Mouse (Mus musculus): Measurements from ENCODE around the gene Gm10118. TPM values are rescaled to one million over a fixed set of nuclear protein-coding genes. Genes with fewer than 3 reads are reported as not detected.

The Gm10118 gene
- polyA plus RNA-seq (2017; shearing (Covaris generic)) = under 1 TPM in 1 of 2 experiments, not detected in 1; 0.11 TPM

GRCm38 (mm10) chr10:63927334-63927733 is at the start of gene Gm10118:
Gene Gm10118, minus strand, starts transcription at chr10:63927434.

Other genes starting within 250 kb of the Gm10118 start
- not detected for gene Lrrtm3, start 162.8 kb upstream of the Gm10118 start, polyA plus RNA-seq (2017; shearing (Covaris generic))